Mouse (Mus musculus) cerebellum, adult 2 months (tissue): Measurements from ENCODE around the gene Proca1.

Experiments used
- CTCF ChIP-seq: fragments of 200-500 bp; IDR thresholded peaks from 2 replicates; pipeline ENCODE4 v1.5.1; 2011; ENCODE audit warnings: low read depth, mild to moderate bottlenecking, control low read depth, low read length, moderate library complexity, borderline replicate concordance; ENCODE audit not compliant: insufficient read depth
- POLR2A ChIP-seq: fragments of 200-500 bp; IDR thresholded peaks from 2 replicates; pipeline ENCODE4 v1.6.1; 2011; ENCODE audit warnings: low read length, control low read depth, borderline replicate concordance; ENCODE audit not compliant: insufficient read depth

DNA sequence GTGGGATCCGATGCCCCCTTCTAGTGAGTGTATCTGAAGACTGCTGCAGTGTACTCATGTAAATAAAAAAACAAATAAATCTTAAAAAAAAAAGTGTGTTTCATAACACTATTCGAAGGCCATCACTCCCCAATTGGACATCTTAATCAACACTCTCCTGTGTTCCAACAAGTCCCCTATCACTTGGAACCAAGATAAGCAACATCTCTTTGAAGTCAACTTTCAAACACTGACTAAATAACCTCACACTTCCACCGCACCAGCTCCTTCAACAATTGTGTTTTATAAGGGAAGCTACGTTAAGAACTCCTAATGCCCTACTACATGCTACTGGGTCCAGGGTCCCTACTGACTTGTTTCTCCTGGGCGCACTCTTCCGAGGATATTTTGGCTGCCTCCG lies 10.7 kb upstream of the Proca1 start:
- no peak for TF ChIP-seq POLR2A
- no peak for TF ChIP-seq CTCF
